8 mouse cellular contexts compared by ENCODE assay signal in the genomic region with DNA sequence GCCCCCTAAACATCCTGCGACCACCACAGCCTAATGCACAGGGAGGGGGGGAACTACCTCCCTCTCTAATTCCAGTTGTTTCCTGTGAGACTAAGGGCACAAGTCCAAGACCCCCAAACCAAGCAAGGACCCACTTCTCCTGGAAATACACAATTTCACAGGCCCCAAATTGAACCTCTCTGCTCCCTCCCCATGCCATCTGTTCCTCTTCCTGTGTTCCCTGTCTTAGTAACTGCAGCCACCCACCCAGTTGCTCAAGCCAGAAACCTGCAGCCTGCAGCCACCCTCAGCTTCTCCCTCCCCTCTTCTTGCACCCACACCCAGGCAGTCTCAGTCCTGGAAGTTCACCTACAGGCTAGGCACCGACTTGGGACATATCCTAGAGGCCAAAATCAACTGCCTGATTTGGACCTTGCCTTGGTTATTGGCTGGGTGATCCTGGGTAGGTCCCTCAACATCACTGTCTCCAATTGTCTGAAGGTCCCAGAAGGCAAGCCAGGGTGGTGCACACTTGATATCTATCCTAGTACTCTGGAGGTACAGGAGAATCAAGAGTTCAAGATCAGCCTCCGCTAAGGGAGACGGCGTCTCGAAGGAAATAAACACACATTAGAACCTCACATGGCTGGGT. TPM values are rescaled to one million over a fixed set of nuclear protein-coding genes. Genes with fewer than 3 reads are reported as not detected.
DNase-seq lines count a peak whose midpoint lies in the region; ATAC-seq and TF ChIP-seq lines count a peak whose summit lies in the region.

No protein-coding gene starts in this region.

- no peak for TF ChIP-seq POLR2A in small intestine, adult 2 months (IDR thresholded peaks at IDR 0.05; ENCODE audit: low read depth, low read length)

- no peak for ATAC-seq in megakaryocyte, adult 5-6 weeks (ENCODE audit: poor library complexity, severe bottlenecking)

- intact Hi-C loops in gastrocnemius, adult 2 months (cut with DNase I), result no loop called here

- DNase-seq in gastrocnemius, adult 2 months, result peak; percentile 15
- no peak for DNase-seq in gastrocnemius, adult 8-10 months (ENCODE audit: low spot score in 2 of 2)
- DNase-seq in induced T-regulatory cell, adult 2 months (ENCODE audit: low read depth), result peak; percentile 54
- DNase-seq in urinary bladder, postnatal 4 days (ENCODE audit: low spot score in 2 of 2), result no peak
- DNase-seq in embryo, embryonic 11 days, result no peak

- TF ChIP-seq CTCF in gastrocnemius, adult 2 months (IDR thresholded peaks at IDR 0.05), result no peak
- TF ChIP-seq CTCF in small intestine, adult 2 months (IDR thresholded peaks at IDR 0.05; ENCODE audit: extremely low read depth, insufficient read length, insufficient replicate concordance, low read depth, low read length), result no peak

- peaks cover 79% of the 10 kb centered on the region for H3K4me1 ChIP-seq in megakaryocyte, embryonic 14.5 days
- peaks cover 31% of the 10 kb centered on the region for H3K4me1 ChIP-seq in small intestine, adult 2 months (ENCODE audit: control insufficient read depth, insufficient read depth, insufficient read length, low read length)

- no peaks in the 10 kb centered on the region for H3K9me3 ChIP-seq in megakaryocyte, embryonic 14.5 days

- H3K4me3 ChIP-seq in gastrocnemius, adult 2 months, result no peak overlapping the region
- peak overlapping the region; percentile 90 for H3K4me3 ChIP-seq in megakaryocyte, embryonic 14.5 days (replicated peaks)
- no peak overlapping the region for H3K4me3 ChIP-seq in small intestine, adult 2 months (ENCODE audit: low read depth, low read length)

- no peaks in the 10 kb centered on the region for H3K27me3 ChIP-seq in megakaryocyte, embryonic 14.5 days (replicated peaks)
- no peaks in the 10 kb centered on the region for H3K27me3 ChIP-seq in small intestine, adult 2 months (ENCODE audit: control insufficient read depth, insufficient read depth, low read length)

- no peak overlapping the region; the same call in 1 of the 2 replicates for H3K27ac ChIP-seq in gastrocnemius, adult 2 months
- H3K27ac ChIP-seq in small intestine, adult 2 months (ENCODE audit: insufficient read depth, low read depth, low read length), result peak overlapping the region; percentile 7; the same call in 1 of the 2 replicates

- peaks cover 32% of the 10 kb centered on the region for H3K36me3 ChIP-seq in megakaryocyte, embryonic 14.5 days (replicated peaks; ENCODE audit: low read length)
- H3K36me3 ChIP-seq in small intestine, adult 2 months (ENCODE audit: control insufficient read depth, insufficient read depth, low read length), result peaks cover 3% of the 10 kb centered on the region

- WGBS in small intestine, adult 2 months, result 78% methylated on average over 6 of the region's 6 CpGs

RNA-seq across cellular contexts. Expression of gene Csrnp1, which starts 5.5 kb away (rescaled TPM):
- 10 to 100 TPM in 1 of 2 experiments, 1 to 10 TPM in 1; 5.9 to 12.0 TPM for total RNA-seq in gastrocnemius, adult 2 months (2021)
- total RNA-seq in gastrocnemius, adult 8-10 months (2022), result 10 to 100 TPM in 1 of 4 experiments, 1 to 10 TPM in 3; 3.6 to 10.2 (median 5.9) TPM
- polyA plus RNA-seq in megakaryocyte, embryonic 14.5 days (2012; ENCODE audit: insufficient read depth, low replicate concordance), result 10.6 and 25.7 TPM in 2 replicates
- 7.9 and 11.6 TPM in 2 replicates for total RNA-seq in megakaryocyte, adult 5-6 weeks (2015)
- total RNA-seq in megakaryocyte, adult 5-6 weeks (2017), result 11.8 and 12.5 TPM in 2 replicates
- polyA plus RNA-seq in small intestine, adult 2 months (2012; rRNA removed), result 18.2 and 28.3 TPM in 2 replicates

RNA-seq across cellular contexts. Expression of gene Ttc21a, which starts 41.5 kb away (rescaled TPM):
- total RNA-seq in gastrocnemius, adult 2 months (2021), result not detected
- not detected for total RNA-seq in gastrocnemius, adult 8-10 months (2022)
- polyA plus RNA-seq in megakaryocyte, embryonic 14.5 days (2012; ENCODE audit: insufficient read depth, low replicate concordance), result 0.26 TPM in 1 of 2 replicates, not detected in the other
- 0.22 and 0.41 TPM in 2 replicates for total RNA-seq in megakaryocyte, adult 5-6 weeks (2015)
- total RNA-seq in megakaryocyte, adult 5-6 weeks (2017), result 0.28 and 0.55 TPM in 2 replicates
- polyA plus RNA-seq in small intestine, adult 2 months (2012; rRNA removed), result not detected in 2 replicates

RNA-seq across cellular contexts. Expression of gene Gorasp1, which starts 41.6 kb away (rescaled TPM):
- total RNA-seq in gastrocnemius, adult 2 months (2021), result 10 to 100 TPM; 20.5 to 21.4 TPM
- total RNA-seq in gastrocnemius, adult 8-10 months (2022), result 10 to 100 TPM; 21.7 to 25.8 (median 24.7) TPM
- 11.6 and 11.7 TPM in 2 replicates for polyA plus RNA-seq in megakaryocyte, embryonic 14.5 days (2012; ENCODE audit: insufficient read depth, low replicate concordance)
- total RNA-seq in megakaryocyte, adult 5-6 weeks (2015), result 3.2 and 4.5 TPM in 2 replicates
- total RNA-seq in megakaryocyte, adult 5-6 weeks (2017), result 2.3 and 3.9 TPM in 2 replicates
- polyA plus RNA-seq in small intestine, adult 2 months (2012; rRNA removed), result 9.7 and 11.7 TPM in 2 replicates

RNA-seq across cellular contexts. Expression of gene Xirp1, which starts 44.5 kb away (rescaled TPM):
- 100 to 1,000 TPM in 1 of 2 experiments, 10 to 100 TPM in 1; 70.1 to 116 TPM for total RNA-seq in gastrocnemius, adult 2 months (2021)
- 100 to 1,000 TPM in 2 of 4 experiments, 10 to 100 TPM in 2; 68.7 to 171 (median 104) TPM for total RNA-seq in gastrocnemius, adult 8-10 months (2022)
- polyA plus RNA-seq in megakaryocyte, embryonic 14.5 days (2012; ENCODE audit: insufficient read depth, low replicate concordance), result not detected in 2 replicates
- total RNA-seq in megakaryocyte, adult 5-6 weeks (2015), result 0.09 TPM in 1 of 2 replicates, not detected in the other
- not detected in 2 replicates for total RNA-seq in megakaryocyte, adult 5-6 weeks (2017)
- polyA plus RNA-seq in small intestine, adult 2 months (2012; rRNA removed), result 0.13 TPM in 1 of 2 replicates, not detected in the other

Comparison
In these comparisons a context has a peak if more than half of its experiments do, and no peak if none do; other contexts are left out.
1. DNase-seq: peak in gastrocnemius, adult 2 months (single experiment) and induced T-regulatory cell, adult 2 months (single experiment); none in gastrocnemius, adult 8-10 months (0 of 2), urinary bladder, postnatal 4 days (0 of 2) and embryo, embryonic 11 days (single experiment).